Mouse (Mus musculus) heart, postnatal 0 days (tissue): ENCODE data around the gene Gm28053.

Experiments used
- CTCF ChIP-seq: IDR thresholded peaks from 2 replicates; pipeline ENCODE4 v1.5.1; 2016; ENCODE audit warnings: antibody characterized with exemption, control low read depth, low read depth
- EP300 ChIP-seq: IDR thresholded peaks from 2 replicates; pipeline ENCODE4 v1.6.1; 2016; ENCODE audit warnings: antibody characterized with exemption, low read depth

- TF ChIP-seq EP300 (no peak), CTCF (no peak)
These were observed 19.3 kb downstream of the Gm28053 start for GRCm38 (mm10) chr6:48737688-48738087.
